Mouse (Mus musculus) myocyte (in vitro differentiated cells): Measurements from ENCODE around the gene Hsd17b11.

Experiments used
- CEBPB ChIP-seq: IDR thresholded peaks from 2 replicates; pipeline ENCODE4 v1.6.1; 2011; ENCODE audit warnings: mild to moderate bottlenecking, moderate library complexity; ENCODE audit not compliant: poor library complexity, insufficient read depth, severe bottlenecking
- E2F4 ChIP-seq: IDR thresholded peaks from one replicate; pipeline ENCODE4 v1.6.1; 2011; ENCODE audit warnings: mild to moderate bottlenecking, control low read depth, moderate library complexity; ENCODE audit not compliant: insufficient read depth
- MAX ChIP-seq: IDR thresholded peaks from one replicate; pipeline ENCODE4 v1.6.1; 2011; ENCODE audit warnings: low read depth, mild to moderate bottlenecking, control low read depth
- MYOD1 ChIP-seq, 3 experiments: IDR thresholded peaks; one replicate each; pipeline ENCODE4 v1.6.1; 2011; ENCODE audit warnings: control low read depth in 2 of 3, low read depth in 2 of 3, mild to moderate bottlenecking in 2 of 3, moderate library complexity in 1 of 3; ENCODE audit not compliant: insufficient read length in 2 of 3, control insufficient read depth in 1 of 3
- MYOG ChIP-seq, 3 experiments: IDR thresholded peaks; one replicate each; pipeline ENCODE4 v1.6.1; 2011; ENCODE audit warnings: control low read depth in 2 of 3, low read depth in 2 of 3, mild to moderate bottlenecking in 2 of 3; ENCODE audit not compliant: insufficient read length in 2 of 3, control insufficient read depth in 1 of 3, insufficient read depth in 1 of 3
- POLR2A ChIP-seq: IDR thresholded peaks from one replicate; pipeline ENCODE4 v1.6.1; 2011; ENCODE audit warnings: low read depth, mild to moderate bottlenecking, control low read depth, moderate library complexity; ENCODE audit not compliant: insufficient read length
- POLR2AphosphoS2 ChIP-seq: IDR thresholded peaks from one replicate; pipeline ENCODE4 v1.6.1; 2011; ENCODE audit warnings: low read depth, control low read depth; ENCODE audit not compliant: insufficient read length
- REST ChIP-seq: IDR thresholded peaks from one replicate; pipeline ENCODE4 v1.6.1; 2011; ENCODE audit warnings: mild to moderate bottlenecking, control low read depth, moderate library complexity; ENCODE audit not compliant: insufficient read depth, insufficient read length
- SRF ChIP-seq: IDR thresholded peaks from one replicate; pipeline ENCODE4 v1.6.1; 2011; ENCODE audit warnings: low read depth; ENCODE audit not compliant: control insufficient read depth, insufficient read length
- TCF12 ChIP-seq: IDR thresholded peaks from one replicate; pipeline ENCODE4 v1.6.1; 2011; ENCODE audit warnings: mild to moderate bottlenecking, control low read depth; ENCODE audit not compliant: poor library complexity, insufficient read depth, severe bottlenecking
- TCF3 ChIP-seq: IDR thresholded peaks from one replicate; pipeline ENCODE4 v1.6.1; 2011; ENCODE audit warnings: low read depth, control low read depth; ENCODE audit not compliant: insufficient read length
- USF1 ChIP-seq: IDR thresholded peaks from one replicate; pipeline ENCODE4 v1.6.1; 2011; ENCODE audit warnings: low read depth, mild to moderate bottlenecking, control low read depth, moderate library complexity

DNA sequence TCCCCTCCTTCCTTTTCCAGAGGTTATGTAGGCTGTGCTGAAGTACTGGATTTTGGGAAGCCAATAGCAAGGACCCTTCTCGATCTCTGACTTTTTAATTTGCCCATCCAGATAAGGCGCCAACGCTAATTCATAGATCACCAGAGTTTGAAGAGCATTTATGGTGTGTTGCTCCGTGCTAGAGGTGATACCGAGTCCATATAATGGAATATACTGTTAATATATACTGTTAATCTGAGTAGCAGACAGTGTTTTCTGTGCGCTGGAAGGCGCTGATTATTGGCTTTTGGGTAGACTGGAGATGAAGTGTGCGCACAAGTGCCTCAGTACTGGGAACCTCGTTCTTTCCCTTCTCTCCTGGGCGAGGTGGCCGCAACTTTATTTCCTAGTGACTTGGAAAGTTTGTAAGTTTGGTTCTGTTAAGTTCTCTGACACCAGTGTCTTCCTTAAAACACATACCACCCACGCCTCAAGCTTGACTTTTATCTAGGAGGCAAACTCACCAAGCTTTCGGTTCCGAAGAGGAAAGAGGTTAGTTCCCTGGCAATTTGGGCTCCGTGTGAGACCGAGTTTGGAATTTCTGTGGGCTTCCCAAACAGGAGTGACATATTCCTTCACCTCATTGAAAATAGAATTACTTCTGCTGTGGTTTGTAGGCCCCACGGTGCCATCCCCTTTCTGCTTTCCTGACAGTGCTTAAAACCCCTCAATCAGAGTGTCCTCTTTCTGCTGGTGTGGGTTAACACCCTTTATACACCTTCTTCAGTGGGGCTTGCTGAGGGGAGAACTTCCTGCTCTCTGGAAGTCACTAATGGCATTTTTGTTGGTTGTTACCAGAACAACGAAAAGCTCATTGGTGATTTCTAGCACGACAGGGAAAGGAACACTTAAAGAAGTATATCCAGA lies 25.7 kb upstream of the Hsd17b11 start:
- no peak for TF ChIP-seq POLR2A
- TF ChIP-seq USF1 = no peak
- no peak for TF ChIP-seq MYOG (IDR thresholded peaks at IDR 0.05; ENCODE audit: control insufficient read depth in 1 of 3, insufficient read depth in 1 of 3, insufficient read length in 2 of 3, low read depth in 2 of 3)
- no peak for TF ChIP-seq TCF3
- no peak for TF ChIP-seq CEBPB
- no peak for TF ChIP-seq MAX
- TF ChIP-seq E2F4 = no peak
- no peak for TF ChIP-seq SRF
- TF ChIP-seq POLR2AphosphoS2 = no peak
- TF ChIP-seq MYOD1 (IDR thresholded peaks at IDR 0.05; ENCODE audit: control insufficient read depth in 1 of 3, insufficient read length in 2 of 3, low read depth in 2 of 3) = no peak
- no peak for TF ChIP-seq REST
- no peak for TF ChIP-seq TCF12
